Mouse (Mus musculus): Measurements from ENCODE around the gene P2ry10. TPM values are rescaled to one million over a fixed set of nuclear protein-coding genes. Genes with fewer than 3 reads are reported as not detected.

The P2ry10 gene
- polyA plus RNA-seq, 1 experiment from 2014 or later: not detected

- H3K36me3 ChIP-seq (ENCODE audit: control insufficient read depth, insufficient read depth, low read length): no peaks in the 10 kb centered on the region
- no peaks in the 10 kb centered on the region for H3K27me3 ChIP-seq (ENCODE audit: control insufficient read depth, insufficient read depth, low read length)
- H3K27ac ChIP-seq (replicated peaks in 1 of 2; ENCODE audit: control insufficient read depth in 1 of 2, insufficient read depth in 1 of 2, low read depth in 2 of 2, low read length in 2 of 2): peak overlapping the region; percentile 72 to 77
- H3K4me1 ChIP-seq (ENCODE audit: control insufficient read depth in 2 of 2, insufficient read depth in 2 of 2, low read length in 2 of 2): no peaks in the 10 kb centered on the region
- H3K4me3 ChIP-seq (ENCODE audit: control insufficient read depth in 1 of 2, insufficient read depth in 1 of 2, low read depth in 1 of 2, low read length in 2 of 2): no peak overlapping the region
- WGBS: 43% methylated on average over 4 of the region's 4 CpGs
- peak overlapping the region; percentile 37 for H3K4me2 ChIP-seq (ENCODE audit: low read length)
- no peak overlapping the region for H3K9ac ChIP-seq (ENCODE audit: low read length)
- 0 out of 2 replicates have a peak, but pooled peaks have one; percentile 50 for ATAC-seq (ENCODE audit: insufficient number of reproducible peaks, insufficient read depth, low FRiP score, low read depth)
- H3K9me3 ChIP-seq (ENCODE audit: control insufficient read depth, low read length): no peaks in the 10 kb centered on the region
Observed at GRCm38 (mm10) chrX:107150752-107151515, 62.6 kb downstream of the P2ry10 start.

Other genes with a start within 250 kb of the P2ry10 start
- gene Rtl3, start 247.8 kb upstream of the P2ry10 start, polyA plus RNA-seq (2014; fragmentation: Nextera tagmentation; extraction: Ambion mirVana): 8.2 and 8.5 TPM in 2 replicates
- gene Lpar4, start 167.9 kb upstream of the P2ry10 start, polyA plus RNA-seq (2014; fragmentation: Nextera tagmentation; extraction: Ambion mirVana): 11.5 and 11.8 TPM in 2 replicates
- 0.90 and 0.92 TPM in 2 replicates for gene P2ry10b, start 60.4 kb downstream of the P2ry10 start, polyA plus RNA-seq (2014; fragmentation: Nextera tagmentation; extraction: Ambion mirVana)
- gene Gpr174, start 167.4 kb downstream of the P2ry10 start, polyA plus RNA-seq (2014; fragmentation: Nextera tagmentation; extraction: Ambion mirVana): 0.04 TPM in 1 of 2 replicates, not detected in the other

Data from heart, embryonic 14.5 days (tissue).